Mouse (Mus musculus): ENCODE results near the gene Swap70. TPM values are rescaled to one million over a fixed set of nuclear protein-coding genes. Genes with fewer than 3 reads are reported as not detected.

Swap70 gene
- total RNA-seq, 2 experiments from 2014 or later, result 16.0 to 20.4 TPM

DNA sequence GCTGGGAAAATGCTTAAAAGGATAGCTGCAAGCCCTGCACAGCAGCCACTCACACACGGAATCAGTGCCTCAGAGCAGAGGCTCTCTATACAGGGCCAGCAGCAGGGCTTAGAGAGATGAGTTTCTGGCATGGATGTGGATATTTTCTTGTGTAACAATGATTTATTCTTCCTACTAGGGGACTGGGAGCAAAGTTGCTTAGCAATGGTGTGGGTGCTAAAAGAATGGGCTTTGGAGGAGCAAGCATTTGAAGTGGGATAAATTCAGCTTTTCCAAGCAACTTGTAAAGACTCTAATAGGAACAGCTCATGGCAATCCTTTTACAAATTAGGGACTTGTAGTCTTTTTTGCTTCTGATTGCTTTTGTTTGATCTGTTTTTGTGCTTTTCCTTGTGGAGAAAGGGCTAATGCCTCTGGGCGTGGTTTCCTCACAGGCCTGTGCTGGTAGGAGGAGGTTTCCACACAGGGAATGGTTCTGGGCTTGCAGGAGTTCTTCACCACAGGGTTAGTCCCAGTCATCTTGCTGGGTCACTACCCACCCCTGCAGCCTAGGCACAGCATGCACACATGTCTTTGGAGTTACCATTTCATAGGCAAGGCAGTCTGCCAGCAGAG, 16.4 kb downstream of the Swap70 start:
- DNase-seq, result peak; percentile 16 to 32

DNA sequence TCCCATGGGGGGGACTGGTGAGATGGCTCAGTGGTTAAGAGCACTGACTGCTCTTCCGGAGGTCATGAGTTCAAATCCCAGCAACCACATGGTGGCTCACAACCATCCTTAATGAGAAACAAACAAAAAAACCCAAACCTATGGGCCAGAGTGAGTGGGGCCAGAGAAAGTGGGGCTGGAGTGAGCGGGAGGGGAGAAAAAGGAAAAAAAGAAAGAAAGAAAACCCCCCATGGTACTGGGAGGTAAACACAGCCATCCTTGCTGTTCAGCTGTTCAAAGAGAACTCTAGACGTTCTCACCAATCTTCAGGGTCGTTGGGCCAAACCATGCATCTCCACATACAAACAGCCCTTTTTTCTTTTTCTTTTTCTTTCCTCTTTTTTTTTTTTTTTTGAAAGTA, 18.1 kb downstream of the Swap70 start:
- no peak for DNase-seq

DNA sequence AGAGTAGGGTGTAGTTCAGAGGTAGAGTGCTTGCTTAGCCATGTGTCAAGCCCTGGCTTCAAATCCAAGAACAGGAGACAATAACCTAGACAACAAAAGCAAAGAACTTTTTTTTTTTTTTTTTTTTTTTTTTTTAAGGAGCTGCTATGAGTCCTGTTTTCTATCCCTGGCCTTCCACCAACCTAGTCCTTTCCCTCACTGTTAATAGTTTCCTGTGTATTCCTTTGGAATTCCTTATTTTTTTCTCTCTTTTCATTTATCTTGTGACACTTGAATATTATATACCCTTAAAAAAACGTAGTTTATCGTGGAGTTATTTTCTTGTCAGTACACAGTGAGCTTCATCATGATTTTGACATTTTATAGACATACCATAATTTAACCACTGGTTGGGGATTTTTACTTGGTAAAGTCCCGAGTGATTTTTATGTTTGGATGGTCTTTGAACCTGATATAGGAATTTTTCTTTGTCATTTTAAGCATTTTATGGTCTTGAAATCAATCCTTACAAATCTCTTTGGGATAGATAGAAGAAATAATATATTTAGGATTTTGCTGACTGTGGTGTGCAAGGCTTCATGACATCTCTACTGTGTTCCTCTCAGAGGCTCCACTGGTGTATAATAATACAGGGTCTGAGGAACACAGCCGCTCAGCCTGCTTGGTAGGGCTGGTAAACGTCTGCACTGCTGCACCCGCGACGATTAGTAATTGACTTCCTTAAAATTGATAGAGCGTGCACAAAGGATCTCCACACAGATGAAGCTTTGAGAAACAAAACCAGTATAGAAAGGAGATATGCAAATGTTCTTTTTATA, 20.2 kb downstream of the Swap70 start:
- DNase-seq, result no peak

- no peak for DNase-seq
These were observed 20.7 kb downstream of the Swap70 start for GRCm38 (mm10) chr7:110242290-110242581.

DNA sequence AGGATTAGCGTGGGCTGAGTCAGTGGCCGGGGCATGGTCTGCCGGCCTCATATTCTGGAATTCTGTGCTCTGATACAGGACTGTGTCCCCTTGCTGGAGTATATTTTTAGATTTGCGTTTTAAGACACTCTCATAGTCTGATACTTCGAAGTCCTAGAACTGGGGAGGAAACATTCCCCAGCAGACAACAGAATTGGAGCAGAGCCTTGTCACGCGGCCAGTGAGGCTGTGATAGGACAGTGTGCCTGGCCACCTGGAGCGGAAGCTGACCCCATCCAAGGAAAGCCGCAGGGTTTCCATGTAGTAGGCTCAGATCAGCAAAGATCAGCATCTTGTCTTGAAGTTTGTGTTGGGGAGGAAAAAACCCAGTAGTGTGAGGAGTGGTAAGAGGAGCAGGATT, 23.6 kb downstream of the Swap70 start:
- DNase-seq, result no peak

DNA sequence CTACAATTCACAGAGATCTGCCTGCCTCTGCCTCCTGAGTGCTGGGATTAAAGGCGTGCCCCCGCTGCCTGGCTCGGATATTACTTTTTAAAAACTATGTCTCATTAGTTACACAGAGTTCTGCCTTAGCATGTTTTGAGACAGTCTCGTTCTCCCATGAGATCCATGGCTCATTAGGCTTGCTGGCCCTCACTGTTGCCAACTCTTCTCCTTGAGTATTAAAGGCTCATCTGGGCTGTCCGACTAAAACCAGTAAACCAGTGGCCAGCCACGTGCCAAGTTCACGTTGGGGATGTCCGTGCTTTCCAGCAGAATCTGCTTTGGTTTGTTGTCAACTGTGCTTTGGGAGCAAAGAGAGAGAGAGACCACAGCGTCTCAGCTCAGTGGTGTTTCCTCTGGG, 25.0 kb downstream of the Swap70 start:
- no peak for DNase-seq

DNA sequence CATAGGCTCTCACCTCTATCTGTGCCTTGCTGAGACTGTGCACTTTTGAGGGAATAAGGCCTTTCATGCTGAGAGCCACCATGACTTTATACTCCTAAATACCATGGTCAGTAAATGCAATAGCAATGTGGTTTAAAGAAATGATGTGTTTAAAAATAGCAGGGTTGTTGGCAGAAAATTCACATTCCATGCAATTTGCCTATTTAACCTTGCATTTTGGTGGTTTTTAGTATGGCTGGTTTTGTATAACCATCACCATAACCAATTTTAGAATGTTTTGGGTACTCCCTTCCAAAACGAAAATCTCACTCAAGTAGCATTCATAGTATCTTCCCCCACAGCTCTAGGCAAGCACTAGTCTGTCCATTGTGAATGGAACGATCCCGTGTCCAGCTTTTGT, 26.3 kb downstream of the Swap70 start:
- no peak for DNase-seq

DNA sequence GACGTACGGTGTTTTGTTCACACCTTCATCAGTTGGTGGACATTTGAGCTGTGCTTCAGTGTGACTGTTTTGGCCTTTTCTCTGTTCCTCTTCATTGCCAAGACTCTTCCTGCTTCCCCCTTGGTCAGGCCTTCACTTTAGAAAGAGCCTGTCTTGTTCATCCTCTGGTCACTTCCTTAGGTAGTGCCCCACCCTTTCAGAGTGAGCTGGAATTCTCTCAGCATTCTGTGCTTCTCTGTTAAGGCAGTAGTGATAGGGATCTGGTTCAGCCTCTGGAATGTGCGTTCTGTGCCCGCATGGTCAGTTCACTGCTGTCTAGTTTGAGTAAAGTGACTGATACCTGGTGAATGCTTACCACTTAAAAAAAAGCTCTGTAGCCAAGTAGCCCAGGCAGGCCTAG, 27.2 kb downstream of the Swap70 start:
- DNase-seq, result no peak

DNA sequence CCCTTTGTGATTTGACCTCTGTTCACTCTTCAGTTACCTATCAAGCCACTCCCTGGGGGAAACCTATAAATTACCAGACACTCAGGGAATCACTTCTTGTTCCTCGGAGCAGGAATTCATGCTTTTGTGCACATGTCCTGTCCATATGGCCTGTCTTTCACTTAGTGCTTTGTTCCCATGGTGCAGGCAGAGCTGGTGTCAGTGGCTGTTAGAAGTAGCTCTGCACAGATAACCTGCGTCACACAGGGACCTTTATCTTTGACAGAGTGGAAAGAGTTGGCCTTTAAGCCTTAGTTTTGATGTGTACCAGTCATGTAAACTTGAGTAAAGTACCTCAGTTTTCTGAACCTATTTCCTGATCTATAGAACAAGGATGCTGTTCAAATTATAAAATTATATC, 32.4 kb downstream of the Swap70 start:
- DNase-seq, result no peak

- no peak for DNase-seq
These were observed 32.9 kb downstream of the Swap70 start for GRCm38 (mm10) chr7:110254395-110254794.

DNA sequence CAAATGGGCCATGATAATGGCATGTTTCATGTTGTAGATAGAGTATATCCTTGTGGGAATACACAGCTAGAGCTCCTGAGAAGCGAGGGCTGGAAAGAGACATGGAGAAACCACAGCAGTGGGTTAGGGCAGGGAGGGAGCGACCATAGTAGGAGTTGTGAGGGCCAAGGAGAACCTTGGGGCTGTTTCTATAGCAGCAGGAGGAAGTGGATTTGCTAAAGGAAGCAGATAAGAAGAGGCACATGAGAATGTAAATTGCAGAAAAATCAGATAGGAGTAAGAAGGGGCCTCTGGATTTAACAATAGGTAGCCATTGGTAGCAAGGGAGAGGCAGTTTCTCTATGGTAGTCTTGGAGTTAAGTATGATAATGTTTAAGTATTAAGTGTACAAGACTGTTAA, 35.5 kb downstream of the Swap70 start:
- DNase-seq, result no peak

GRCm38 (mm10) chr7:110258196-110258950, 36.9 kb downstream of the Swap70 start:
- peak; percentile 43 to 50 for DNase-seq

DNA sequence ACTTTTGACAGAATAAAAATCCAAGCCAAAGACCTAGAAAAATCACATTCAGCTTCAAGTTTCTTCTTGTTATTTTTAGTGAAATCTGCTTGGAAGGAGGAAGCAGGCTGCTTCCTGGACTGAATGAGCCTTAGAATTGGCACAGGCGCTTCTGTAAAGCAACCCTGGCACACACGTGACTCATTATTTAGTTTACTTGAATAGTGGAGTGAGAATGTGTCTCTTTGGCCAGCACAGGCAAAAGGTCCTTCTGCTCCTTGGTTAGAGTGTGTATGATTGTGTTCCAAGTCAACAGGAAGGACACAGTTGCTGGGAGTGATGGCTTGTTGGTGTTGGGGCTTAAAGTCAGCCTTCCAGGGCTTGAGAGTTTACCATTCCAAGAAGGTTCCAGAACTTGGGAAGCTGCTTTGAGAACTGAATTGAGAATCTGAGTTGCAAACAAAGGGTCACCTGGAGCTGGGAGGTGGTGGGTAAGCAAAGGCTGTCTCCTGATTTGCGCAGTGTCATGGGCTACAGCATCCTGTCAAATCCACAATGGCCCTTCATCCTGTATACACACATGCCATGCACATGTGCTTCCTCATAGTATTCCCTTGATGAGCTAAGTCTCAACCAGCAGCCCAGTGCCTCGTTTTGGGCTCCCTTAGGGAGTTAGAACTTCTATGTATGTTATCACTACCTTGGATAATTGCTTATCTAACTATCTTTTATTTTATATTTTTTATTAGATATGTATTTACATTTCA, 38.6 kb downstream of the Swap70 start:
- DNase-seq, result peak; percentile 27 to 47

- DNase-seq, result no peak
These were observed 40.3 kb downstream of the Swap70 start for GRCm38 (mm10) chr7:110261807-110262206.

DNA sequence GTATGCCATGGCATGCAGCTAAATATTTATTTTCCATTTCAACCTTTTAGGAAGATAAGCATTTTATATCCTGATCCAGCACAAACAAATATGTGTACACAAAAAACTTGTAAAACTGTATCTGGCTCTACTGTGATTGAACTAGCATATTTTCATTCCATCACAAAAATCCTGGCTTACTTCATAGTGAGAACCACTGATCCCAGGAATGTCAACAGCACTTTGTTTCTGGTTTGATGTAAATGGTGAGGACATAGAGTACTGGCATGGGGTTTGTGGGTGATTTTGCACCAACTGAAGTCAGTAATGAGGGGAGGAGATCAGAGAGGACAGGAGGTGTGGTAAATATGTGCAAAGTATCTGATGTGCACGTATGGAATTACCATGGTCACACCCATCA, 41.1 kb downstream of the Swap70 start:
- no peak for DNase-seq

DNA sequence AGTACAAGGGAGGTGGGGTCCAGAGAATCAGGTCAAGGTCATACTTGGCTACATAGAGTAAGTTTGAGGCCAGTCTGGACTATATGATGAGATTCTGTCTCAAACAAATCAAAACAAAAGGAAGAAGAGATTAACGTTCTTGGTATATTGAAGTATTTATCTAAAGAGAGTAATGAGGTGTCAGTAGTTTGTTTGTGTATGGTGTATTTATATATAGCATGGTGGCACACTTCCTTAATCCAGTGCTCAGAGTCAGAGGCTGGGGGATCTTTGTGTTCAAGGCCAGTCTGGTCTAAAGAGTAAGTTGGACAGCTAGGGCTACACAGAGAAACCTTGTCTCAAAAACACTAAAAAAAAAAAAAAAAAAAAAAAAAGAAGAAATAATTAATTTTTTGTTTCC, 42.0 kb downstream of the Swap70 start:
- no peak for DNase-seq

GRCm38 (mm10) chr7:110265796-110266195, 44.3 kb downstream of the Swap70 start:
- DNase-seq, result peak; percentile 92 to 96

DNA sequence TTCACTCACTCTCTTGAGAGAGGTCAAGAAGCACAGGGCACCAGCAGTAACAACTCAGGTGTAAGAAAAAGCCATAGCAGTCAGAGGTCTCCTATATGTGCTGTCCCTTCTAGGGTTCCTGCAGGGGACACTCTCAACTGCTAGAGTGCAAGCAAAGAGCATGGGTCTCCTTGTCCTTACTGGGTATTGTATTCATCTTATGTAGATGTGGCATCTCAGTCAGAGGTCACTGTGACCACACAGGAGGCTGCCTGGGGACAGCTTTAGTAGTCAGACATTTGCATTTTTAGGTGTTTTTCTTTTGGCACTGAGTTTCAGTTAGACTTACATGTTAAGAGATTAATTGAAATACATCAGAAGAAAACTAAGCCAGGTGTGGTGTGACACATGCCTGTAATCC, 45.5 kb downstream of the Swap70 start:
- DNase-seq, result no peak

DNA sequence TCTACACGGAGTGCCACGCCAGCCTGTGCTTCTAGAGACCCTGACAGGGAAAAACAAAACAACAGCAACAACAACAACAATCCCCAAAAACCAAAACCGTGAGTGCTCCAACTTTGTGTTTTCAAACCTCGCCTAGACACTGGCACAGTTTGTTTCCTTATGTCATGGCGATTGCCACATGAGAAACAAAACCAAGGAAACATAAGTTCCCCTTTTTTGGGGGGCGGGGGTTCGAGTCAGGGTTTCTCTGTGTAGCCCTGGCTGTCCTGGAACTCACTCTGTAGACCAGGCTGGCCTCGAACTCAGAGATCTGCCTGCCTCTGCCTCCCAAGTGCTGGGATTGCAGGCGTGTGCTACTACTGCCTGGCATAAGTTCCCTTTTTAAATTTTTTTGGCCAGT, 46.5 kb downstream of the Swap70 start:
- no peak for DNase-seq

DNA sequence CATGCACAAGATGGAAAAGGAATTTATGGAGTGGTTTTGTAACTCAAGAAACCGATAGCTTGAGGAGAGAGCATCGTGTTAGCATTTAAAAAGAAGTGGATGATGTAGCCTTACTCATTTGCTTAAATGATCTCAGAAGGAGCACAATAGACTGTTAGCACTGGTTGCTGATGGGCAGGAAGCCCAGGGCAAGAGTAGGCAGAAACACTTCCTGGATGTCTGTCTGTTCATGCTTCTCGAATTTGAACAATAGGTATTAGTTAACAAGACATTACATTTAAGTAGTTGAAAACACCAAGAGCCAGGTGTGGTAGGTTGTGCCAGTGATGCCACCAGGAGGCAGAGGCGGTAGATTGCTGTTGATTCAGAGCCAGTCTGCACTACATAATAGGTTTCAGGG, 47.0 kb downstream of the Swap70 start:
- no peak for DNase-seq

DNA sequence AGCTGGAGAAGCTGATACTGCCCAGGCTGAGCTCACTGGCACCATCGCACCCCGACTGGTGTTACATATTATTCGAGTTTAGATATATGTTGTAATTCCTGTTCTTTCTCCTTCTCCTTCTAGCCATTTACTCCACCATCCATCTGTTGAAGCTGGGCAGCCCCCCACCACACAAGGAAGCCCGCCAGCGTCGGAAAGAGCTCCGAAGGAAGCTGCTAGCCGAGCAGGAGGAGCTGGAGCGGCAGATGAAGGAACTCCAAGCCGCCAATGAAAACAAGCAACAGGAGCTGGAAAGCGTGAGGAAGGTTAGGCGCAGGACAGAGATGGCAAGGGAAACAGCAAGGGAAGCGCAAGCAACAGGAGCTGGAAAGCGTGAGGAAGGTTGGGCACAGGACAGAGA, 48.3 kb downstream of the Swap70 start:
- no peak for DNase-seq

GRCm38 (mm10) chr7:110270455-110270854, 48.9 kb downstream of the Swap70 start:
- DNase-seq, result no peak

DNA sequence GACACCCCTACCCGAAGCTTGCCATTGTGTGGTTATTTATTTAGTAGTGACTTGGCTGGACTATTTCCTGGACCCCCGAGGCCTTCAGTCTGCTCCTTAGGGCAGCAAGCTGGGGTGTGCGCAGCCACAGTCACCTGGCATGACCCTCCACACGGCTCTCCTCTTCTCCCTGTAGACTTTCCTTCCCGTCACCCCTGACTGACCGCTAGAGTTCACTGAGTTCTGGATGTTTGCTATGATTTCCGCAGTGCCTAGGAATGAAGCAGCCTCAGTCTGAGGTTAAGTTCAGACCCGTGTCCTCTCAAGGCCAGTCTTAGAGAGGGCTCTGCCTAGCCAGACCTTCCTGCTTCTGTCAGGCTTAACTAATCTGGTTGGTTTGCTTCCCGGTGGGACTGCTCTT, 50.3 kb downstream of the Swap70 start:
- DNase-seq, result no peak

Measured in adrenal gland, postnatal 36 days (tissue).